In genomic region chr2:52224366-52224765, GRCm38 (mm10) we compare ENCODE assay signal across 23 mouse cellular contexts.
DNase-seq lines count a peak whose midpoint lies in the region; ATAC-seq and TF ChIP-seq lines count a peak whose summit lies in the region.
"Had no signal": no experiment of that assay in that cellular context is flagged by ENCODE, and none has a peak within 500 bp of the region (broad histone marks: within the 10 kb centered on the region; RNA-seq: fewer than 3 reads in every experiment).

No protein-coding gene starts in this region.

- 56% methylated on average over 5 of the region's 5 CpGs for WGBS in hindbrain, postnatal 0 days
- WGBS in hindbrain, embryonic 10.5 days = 79% methylated on average over 5 of the region's 5 CpGs
- 74% methylated on average over 5 of the region's 5 CpGs for WGBS in liver, postnatal 0 days (ENCODE audit: insufficient replicate concordance)

- H3K27ac ChIP-seq in hindbrain, postnatal 0 days = no peak overlapping the region
- H3K27ac ChIP-seq in hindbrain, embryonic 10.5 days = no peak overlapping the region
- no peak overlapping the region for H3K27ac ChIP-seq in liver, postnatal 0 days (ENCODE audit: low read depth)
- H3K27ac ChIP-seq: embryonic facial prominence, embryonic 10.5 days; forebrain, embryonic 10.5 days; heart, embryonic 15.5 days; hindbrain, embryonic 14.5 days had no signal

- H3K9ac ChIP-seq in hindbrain, postnatal 0 days (replicated peaks; ENCODE audit: low read length) = no peak overlapping the region
- no peak overlapping the region for H3K9ac ChIP-seq in liver, postnatal 0 days (replicated peaks)
- H3K9ac ChIP-seq: heart, embryonic 15.5 days; hindbrain, embryonic 14.5 days had no signal

- no peaks in the 10 kb centered on the region for H3K27me3 ChIP-seq in hindbrain, postnatal 0 days (ENCODE audit: insufficient read depth, low read length)
- no peaks in the 10 kb centered on the region for H3K27me3 ChIP-seq in hindbrain, embryonic 10.5 days (ENCODE audit: insufficient read depth, poor library complexity, severe bottlenecking)
- no peaks in the 10 kb centered on the region for H3K27me3 ChIP-seq in liver, postnatal 0 days (ENCODE audit: insufficient read depth, low read length)
- H3K27me3 ChIP-seq: CH12.LX; heart, embryonic 15.5 days had no signal

- no peaks in the 10 kb centered on the region for H3K4me1 ChIP-seq in hindbrain, postnatal 0 days (ENCODE audit: insufficient read depth, low read length)
- H3K4me1 ChIP-seq in hindbrain, embryonic 10.5 days (replicated peaks) = no peaks in the 10 kb centered on the region
- H3K4me1 ChIP-seq in liver, postnatal 0 days (ENCODE audit: insufficient read depth) = no peaks in the 10 kb centered on the region
- H3K4me1 ChIP-seq: embryonic facial prominence, embryonic 10.5 days; forebrain, embryonic 10.5 days; heart, embryonic 15.5 days had no signal

- DNase-seq in hindbrain, postnatal 0 days (ENCODE audit: low spot score) = peak; percentile 21
- no peak for DNase-seq in hindbrain, embryonic 10.5 days (ENCODE audit: low spot score)
- peak; percentile 73 for DNase-seq in cerebellum, adult 11-12 months
- peak; percentile 89 for DNase-seq in cerebellum, adult 9-10 months
- DNase-seq in cerebellum, postnatal 25 days = peak; percentile 60 to 70
- DNase-seq in frontal cortex, adult 2 months (ENCODE audit: extremely low spot score in 1 of 2, low spot score in 1 of 2) = no peak
- no peak for DNase-seq in liver, postnatal 0 days
- DNase-seq in spleen, postnatal 14 days (ENCODE audit: low spot score in 2 of 2) = no peak
- DNase-seq: adrenal gland, postnatal 14 days; gastrocnemius, postnatal 36 days; heart, adult 18-20 months; heart, postnatal 14 days; kidney, adult 8-10 months had no signal

- ATAC-seq in hindbrain, postnatal 0 days = no peak
- no peak for ATAC-seq in liver, postnatal 0 days
- ATAC-seq: activated CD4-positive, CD25-positive, alpha-beta regulatory T cell, adult 4 months; forebrain, embryonic 14.5 days; intestine, embryonic 16.5 days; Patski had no signal

- H3K9me3 ChIP-seq in hindbrain, postnatal 0 days (ENCODE audit: low read length) = no peaks in the 10 kb centered on the region
- no peaks in the 10 kb centered on the region for H3K9me3 ChIP-seq in hindbrain, embryonic 10.5 days
- no peaks in the 10 kb centered on the region for H3K9me3 ChIP-seq in liver, postnatal 0 days (ENCODE audit: low read length)
- H3K9me3 ChIP-seq: embryonic facial prominence, embryonic 10.5 days; forebrain, embryonic 10.5 days; heart, embryonic 15.5 days had no signal

- TF ChIP-seq EP300 in liver, postnatal 0 days (IDR thresholded peaks at IDR 0.05; ENCODE audit: low read depth) = no peak

- H3K4me2 ChIP-seq in hindbrain, postnatal 0 days (ENCODE audit: low read depth, low read length) = no peak overlapping the region
- H3K4me2 ChIP-seq in liver, postnatal 0 days (ENCODE audit: low read depth, low read length) = no peak overlapping the region
- H3K4me2 ChIP-seq: heart, embryonic 11.5 days; heart, embryonic 15.5 days; hindbrain, embryonic 14.5 days had no signal

- no peak for TF ChIP-seq CTCF in hindbrain, postnatal 0 days (IDR thresholded peaks at IDR 0.05; ENCODE audit: low read depth)
- TF ChIP-seq CTCF in liver, postnatal 0 days (IDR thresholded peaks at IDR 0.05; ENCODE audit: low read depth) = no peak

- H3K4me3 ChIP-seq in hindbrain, postnatal 0 days (ENCODE audit: low read length) = no peak overlapping the region
- no peak overlapping the region for H3K4me3 ChIP-seq in hindbrain, embryonic 10.5 days
- H3K4me3 ChIP-seq in liver, postnatal 0 days (ENCODE audit: low read depth, low read length) = no peak overlapping the region
- H3K4me3 ChIP-seq: embryonic facial prominence, embryonic 10.5 days; forebrain, embryonic 10.5 days; heart, embryonic 15.5 days had no signal

- H3K36me3 ChIP-seq in hindbrain, postnatal 0 days (ENCODE audit: insufficient read depth, low read length) = no peaks in the 10 kb centered on the region
- no peaks in the 10 kb centered on the region for H3K36me3 ChIP-seq in hindbrain, embryonic 10.5 days
- no peaks in the 10 kb centered on the region for H3K36me3 ChIP-seq in liver, postnatal 0 days (replicated peaks; ENCODE audit: insufficient read depth, low read length)
- H3K36me3 ChIP-seq: embryonic facial prominence, embryonic 10.5 days; forebrain, embryonic 10.5 days; heart, embryonic 15.5 days had no signal

Comparison
In these comparisons a context has a peak if more than half of its experiments do, and no peak if none do; other contexts are left out.
1. DNase-seq: peak in hindbrain, postnatal 0 days (single experiment), cerebellum, adult 11-12 months (single experiment), cerebellum, adult 9-10 months (single experiment) and cerebellum, postnatal 25 days (2 of 2); none in hindbrain, embryonic 10.5 days (single experiment), frontal cortex, adult 2 months (0 of 2), liver, postnatal 0 days (single experiment) and spleen, postnatal 14 days (0 of 2).